Mouse (Mus musculus) ES-E14 (cell line): ENCODE measurements around the gene Mmd2. TPM values are rescaled to one million over a fixed set of nuclear protein-coding genes. Genes with fewer than 3 reads are reported as not detected.

Experiments
- DNase-seq: peaks from one replicate; pipeline ENCODE4 v3.0.0-alpha.2; 2013; ENCODE audit warnings: low read depth, low spot score
- H3K27ac ChIP-seq: 2 replicates; pipeline ENCODE4 v1.5.1; 2012; ENCODE audit warnings: low read depth, mild to moderate bottlenecking, low read length, moderate library complexity, mixed read lengths; ENCODE audit not compliant: poor library complexity, insufficient read depth, severe bottlenecking
- H3K36me3 ChIP-seq: 2 replicates; pipeline ENCODE4 v1.6.1; 2012; ENCODE audit warnings: mild to moderate bottlenecking, low read length, moderate library complexity, mixed read lengths; ENCODE audit not compliant: control insufficient read depth, poor library complexity, insufficient read depth, severe bottlenecking
- H3K4me1 ChIP-seq, 2 experiments: fragments of 150-350 bp in 1 of 2; sonication (generic) in 1 of 2; 2 replicates each; pipeline ENCODE4 v1.6.1; 2012; ENCODE audit warnings: low read length in 2 of 2, mild to moderate bottlenecking in 1 of 2, mixed read lengths in 1 of 2; ENCODE audit not compliant: control insufficient read depth in 2 of 2, insufficient read depth in 2 of 2, poor library complexity in 1 of 2
- H3K4me3 ChIP-seq, 2 experiments: fragments of 150-350 bp in 1 of 2; sonication (generic) in 1 of 2; 2 replicates each; pipeline ENCODE4 v1.5.1; 2012; ENCODE audit warnings: low read length in 2 of 2, low read depth in 1 of 2, mild to moderate bottlenecking in 1 of 2, mixed read lengths in 1 of 2; ENCODE audit not compliant: insufficient read depth in 1 of 2, poor library complexity in 1 of 2, severe bottlenecking in 1 of 2
- H3K9ac ChIP-seq: 2 replicates; pipeline ENCODE4 v1.6.1; 2012; ENCODE audit warnings: low read depth, mild to moderate bottlenecking, low read length, mixed read lengths; ENCODE audit not compliant: poor library complexity, insufficient read depth, severe bottlenecking
- H3K9me3 ChIP-seq: fragments of 150-350 bp; sonication (generic); 2 replicates; pipeline ENCODE4 v1.6.1; 2012; ENCODE audit warnings: low read depth, mild to moderate bottlenecking, low read length; ENCODE audit not compliant: control insufficient read depth, insufficient read depth
- CHD2 ChIP-seq: IDR thresholded peaks from 2 replicates; pipeline ENCODE4 v1.6.1; 2014; ENCODE audit warnings: mild to moderate bottlenecking, low read depth, low read length, inconsistent platforms
- HCFC1 ChIP-seq: IDR thresholded peaks from 2 replicates; pipeline ENCODE4 v1.6.1; 2012; ENCODE audit warnings: low read length, inconsistent platforms, borderline replicate concordance; ENCODE audit not compliant: insufficient read depth
- MAFK ChIP-seq: IDR thresholded peaks from 2 replicates; pipeline ENCODE4 v1.6.1; 2014; ENCODE audit warnings: mild to moderate bottlenecking, low read depth, low read length, inconsistent platforms; ENCODE audit not compliant: insufficient read depth
- ZC3H11A ChIP-seq: IDR thresholded peaks from 2 replicates; pipeline ENCODE4 v1.6.1; 2012; ENCODE audit warnings: low read depth, mild to moderate bottlenecking, inconsistent platforms, low read length, borderline replicate concordance
- ZNF384 ChIP-seq: IDR thresholded peaks from 2 replicates; pipeline ENCODE4 v1.6.1; 2012; ENCODE audit warnings: low read depth, low read length, inconsistent platforms
- in situ Hi-C, 2 experiments: fragments of 600-800 bp; cut with MboI; formaldehyde crosslinking; loops; one replicate each; pipeline ENCODE4 v1.15.1; 2025; ENCODE audit warnings: low sequenced_read_pairs in 2 of 2, inconsistent platforms in 1 of 2; ENCODE audit not compliant: unreplicated experiment in 2 of 2
- total RNA-seq: library from RNA; depleted of rRNA; stranded (reverse); fragments of 300-350 nt; gene quantifications from 2 replicates; pipeline ENCODE4 v1.2.3, GENCODE M21; 2012; rRNA removed

Gene Mmd2
- 1.2 and 2.2 TPM in 2 replicates for total RNA-seq

- Histone ChIP-seq H3K9ac (peak within 1 kb of the TSS; percentile 64), H3K27ac (no peak within 1 kb of the TSS), H3K4me3 (peak within 1 kb of the TSS; percentile 67 to 68), H3K36me3 (no peaks in the 10 kb centered on the region), H3K9me3 (no peaks in the 10 kb centered on the region), H3K4me1 (peaks cover 0 to 2% of the 10 kb centered on the region in 2 experiments; a peak in 2 of 4 replicates)
- no peak for DNase-seq
- in situ Hi-C loops: no loop called here
- TF ChIP-seq ZNF384 (no peak), MAFK (no peak), ZC3H11A (no peak), HCFC1 (no peak)
Observed at GRCm38 (mm10) chr5:142608259-142608988, at the start of gene Mmd2. TSS of gene Mmd2 (minus strand) at chr5:142608800.

- Histone ChIP-seq H3K4me1 (peaks cover 1 to 26% of the 10 kb centered on the region in 2 experiments; a peak in 1 of 4 replicates), H3K27ac (no peak overlapping the region)
- in situ Hi-C loops: no loop called here
Observed at GRCm38 (mm10) chr5:142652266-142652665, 43.7 kb upstream of the Mmd2 start.

GRCm38 (mm10) chr5:142650794-142651497, 42.3 kb upstream of the Mmd2 start:
- in situ Hi-C loops: no loop called here
- no peak overlapping the region for H3K4me3 ChIP-seq
- DNase-seq: no peak
- H3K27ac ChIP-seq: no peak overlapping the region
- H3K4me1 ChIP-seq: peaks cover 1 to 24% of the 10 kb centered on the region in 2 experiments; a peak in 1 of 4 replicates
- H3K36me3 ChIP-seq: peaks cover 10% of the 10 kb centered on the region; the same call in 1 of the 2 replicates
- TF ChIP-seq ZC3H11A (no peak), HCFC1 (no peak), MAFK (no peak), CHD2 (no peak), ZNF384 (no peak)
- H3K9ac ChIP-seq: no peak overlapping the region
- no peaks in the 10 kb centered on the region for H3K9me3 ChIP-seq

More at GRCm38 (mm10) chr5:142652266-142652665, 43.7 kb upstream of the Mmd2 start:
- Histone ChIP-seq H3K9me3 (no peaks in the 10 kb centered on the region), H3K9ac (no peak overlapping the region), H3K36me3 (peaks cover 21% of the 10 kb centered on the region), H3K4me3 (no peak overlapping the region)
- TF ChIP-seq CHD2 (no peak), ZNF384 (no peak), MAFK (no peak), HCFC1 (no peak), ZC3H11A (no peak)
- DNase-seq: no peak

- no peak overlapping the region for H3K27ac ChIP-seq
- peaks cover 1 to 24% of the 10 kb centered on the region in 2 experiments; a peak in 1 of 4 replicates for H3K4me1 ChIP-seq
- no peak overlapping the region for H3K9ac ChIP-seq
- peaks cover 7% of the 10 kb centered on the region; the same call in 1 of the 2 replicates for H3K36me3 ChIP-seq
- no peak for DNase-seq
- in situ Hi-C loops: no loop called here
- TF ChIP-seq CHD2: no peak
- TF ChIP-seq MAFK: no peak
- TF ChIP-seq ZNF384: no peak
- no peak for TF ChIP-seq ZC3H11A
- no peak for TF ChIP-seq HCFC1
- no peak overlapping the region for H3K4me3 ChIP-seq
- H3K9me3 ChIP-seq: no peaks in the 10 kb centered on the region
Observed at GRCm38 (mm10) chr5:142650390-142650789, 41.8 kb upstream of the Mmd2 start.
